ENCODE assay signal across 7 mouse cellular contexts in genomic region chr3:89830815-89831591, GRCm38 (mm10). TPM values are rescaled to one million over a fixed set of nuclear protein-coding genes. Genes with fewer than 3 reads are reported as not detected.
DNase-seq lines count a peak whose midpoint lies in the region; ATAC-seq lines count a peak whose summit lies in the region.

Gene She, plus strand, starts transcription at chr3:89831370.

- no peaks in the 10 kb centered on the region for H3K9me3 ChIP-seq in embryonic facial prominence, embryonic 14.5 days (ENCODE audit: control insufficient read depth, low read length)
- H3K9me3 ChIP-seq in limb, embryonic 11.5 days (ENCODE audit: control insufficient read depth, low read length), result no peaks in the 10 kb centered on the region
- no peaks in the 10 kb centered on the region; the same call in 1 of the 2 replicates for H3K9me3 ChIP-seq in midbrain, embryonic 16.5 days (replicated peaks; ENCODE audit: control insufficient read depth, low read length, poor library complexity, severe bottlenecking)

- peaks cover 60% of the 10 kb centered on the region for H3K27me3 ChIP-seq in embryonic facial prominence, embryonic 14.5 days (replicated peaks; ENCODE audit: control insufficient read depth, insufficient read depth, low read length)
- H3K27me3 ChIP-seq in limb, embryonic 11.5 days (ENCODE audit: control insufficient read depth, insufficient read depth, low read length), result peaks cover 47% of the 10 kb centered on the region
- peaks cover 51% of the 10 kb centered on the region for H3K27me3 ChIP-seq in midbrain, embryonic 16.5 days (ENCODE audit: control insufficient read depth, insufficient read depth, low read depth, low read length)

- peak within 1 kb of the TSS; percentile 51 for H3K4me3 ChIP-seq in embryonic facial prominence, embryonic 14.5 days (ENCODE audit: low read depth, low read length)
- peak within 1 kb of the TSS; percentile 43 for H3K4me3 ChIP-seq in limb, embryonic 11.5 days (ENCODE audit: low read depth, low read length)
- H3K4me3 ChIP-seq in midbrain, embryonic 16.5 days (ENCODE audit: low read depth, low read length), result peak within 1 kb of the TSS; percentile 38

- H3K9ac ChIP-seq in embryonic facial prominence, embryonic 14.5 days (ENCODE audit: low read depth, low read length), result peak within 1 kb of the TSS; percentile 61
- peak within 1 kb of the TSS; percentile 49 for H3K9ac ChIP-seq in limb, embryonic 11.5 days (ENCODE audit: low read length)
- 0 out of 2 replicates have a peak within 1 kb of the TSS, but pooled peaks have one; percentile 34 for H3K9ac ChIP-seq in midbrain, embryonic 16.5 days (ENCODE audit: low read depth, low read length)

- peak within 1 kb of the TSS; percentile 28; the same call in 1 of the 2 replicates for H3K27ac ChIP-seq in embryonic facial prominence, embryonic 14.5 days (replicated peaks; ENCODE audit: low read depth, low read length)
- no peak within 1 kb of the TSS for H3K27ac ChIP-seq in limb, embryonic 11.5 days (replicated peaks; ENCODE audit: low read depth, low read length)
- no peak within 1 kb of the TSS; the same call in 1 of the 2 replicates for H3K27ac ChIP-seq in midbrain, embryonic 16.5 days (ENCODE audit: low read length)

- DNase-seq in adrenal gland, postnatal 14 days, result peak; percentile 54
- no peak for DNase-seq in embryonic facial prominence, embryonic 14.5 days (ENCODE audit: low spot score)
- peak; percentile 55 to 59 for DNase-seq in heart, postnatal 36 days
- peak; percentile 52 for DNase-seq in limb, embryonic 11.5 days (ENCODE audit: low spot score)
- DNase-seq in B cell, adult 2 months, result no peak
- no peak for DNase-seq in left cerebral cortex, adult 8-10 months (ENCODE audit: low spot score in 2 of 2)

- no peaks in the 10 kb centered on the region for H3K36me3 ChIP-seq in embryonic facial prominence, embryonic 14.5 days (ENCODE audit: control insufficient read depth, insufficient read depth, low read length)
- H3K36me3 ChIP-seq in limb, embryonic 11.5 days (ENCODE audit: control insufficient read depth, insufficient read depth, low read length), result no peaks in the 10 kb centered on the region
- H3K36me3 ChIP-seq in midbrain, embryonic 16.5 days (ENCODE audit: control insufficient read depth, insufficient read depth, low read length), result no peaks in the 10 kb centered on the region

- H3K4me1 ChIP-seq in embryonic facial prominence, embryonic 14.5 days (ENCODE audit: control insufficient read depth, insufficient read depth, low read length), result no peaks in the 10 kb centered on the region; the same call in 1 of the 2 replicates
- peaks cover 8% of the 10 kb centered on the region; the same call in 1 of the 2 replicates for H3K4me1 ChIP-seq in limb, embryonic 11.5 days (ENCODE audit: control insufficient read depth, insufficient read depth, low read length)
- peaks cover 9% of the 10 kb centered on the region; the same call in 1 of the 2 replicates for H3K4me1 ChIP-seq in midbrain, embryonic 16.5 days (ENCODE audit: control insufficient read depth, insufficient read depth, low read length)

- intact Hi-C loops in heart, postnatal 36 days (cut with DNase I), result loop anchor here (1.0 kb wide), 1 partner anchor 22 kb away; no protein-coding TSS in a partner anchor

- peak within 1 kb of the TSS; percentile 67 for H3K4me2 ChIP-seq in embryonic facial prominence, embryonic 14.5 days (ENCODE audit: low read depth, low read length)
- peak within 1 kb of the TSS; percentile 62 for H3K4me2 ChIP-seq in limb, embryonic 11.5 days (ENCODE audit: low read depth, severe bottlenecking)
- peak within 1 kb of the TSS; percentile 50 for H3K4me2 ChIP-seq in midbrain, embryonic 16.5 days (ENCODE audit: low read length)

- 4% methylated on average over 19 of the region's 96 CpGs for WGBS in embryonic facial prominence, embryonic 14.5 days
- 2% methylated on average over 96 of the region's 96 CpGs for WGBS in limb, embryonic 11.5 days
- 1% methylated on average over 80 of the region's 96 CpGs for WGBS in midbrain, embryonic 16.5 days

- ATAC-seq in embryonic facial prominence, embryonic 14.5 days (ENCODE audit: low read depth), result peak; percentile 26; the same call in 1 of the 2 replicates
- ATAC-seq in limb, embryonic 11.5 days (ENCODE audit: insufficient number of reproducible peaks, low FRiP score, low TSS enrichment, low read depth), result no peak
- ATAC-seq in midbrain, embryonic 16.5 days, result no peak

RNA-seq across cellular contexts. Expression of gene She, which starts in this region (rescaled TPM):
- 11.7 and 14.1 TPM in 2 replicates for total RNA-seq in adrenal gland, postnatal 14 days (2021)
- polyA plus RNA-seq in embryonic facial prominence, embryonic 14.5 days (2014; fragmentation: Nextera tagmentation; extraction: Ambion mirVana), result 5.2 and 6.0 TPM in 2 replicates
- total RNA-seq in heart, postnatal 36 days (2021), result 10 to 100 TPM; 13.2 to 15.0 TPM
- polyA plus RNA-seq in limb, embryonic 11.5 days (2014; fragmentation: Nextera tagmentation; extraction: Ambion mirVana), result 3.1 and 3.4 TPM in 2 replicates
- 1.3 and 1.4 TPM in 2 replicates for polyA plus RNA-seq in midbrain, embryonic 16.5 days (2015; fragmentation: Nextera tagmentation; extraction: Ambion mirVana)
- total RNA-seq in left cerebral cortex, adult 8-10 months (2022), result 1 to 10 TPM; 2.7 to 3.7 (median 3.4) TPM

Comparison
In these comparisons a context has a peak if more than half of its experiments do, and no peak if none do; other contexts are left out.
1. DNase-seq: peak in adrenal gland, postnatal 14 days (single experiment), heart, postnatal 36 days (2 of 2) and limb, embryonic 11.5 days (single experiment); none in embryonic facial prominence, embryonic 14.5 days (single experiment), B cell, adult 2 months (0 of 2) and left cerebral cortex, adult 8-10 months (0 of 2).
2. Peak in every context shown above with its lines, with median percentiles within 50 percentile points of each other: H3K4me2 ChIP-seq, H3K4me3 ChIP-seq and H3K9ac ChIP-seq.